Mouse (Mus musculus) megakaryocyte-erythroid progenitor cell, adult 5 weeks (primary cell): ENCODE measurements around the gene Eid1. TPM values are rescaled to one million over a fixed set of nuclear protein-coding genes. Genes with fewer than 3 reads are reported as not detected.

ENCODE experiments used
- polyA plus RNA-seq: library from polyadenylated mRNA; stranded (reverse); fragments of >175 nt; gene quantifications from 2 replicates; pipeline ENCODE4 v1.2.3, GENCODE M21; 2012

Eid1 gene
- 50.3 and 71.6 TPM in 2 replicates for polyA plus RNA-seq

GRCm38 (mm10) chr2:125672957-125673631 lies at the start of gene Eid1:
Eid1 (plus strand) TSS chr2:125673095.

GRCm38 (mm10) chr2:125624837-125625351 lies 48.0 kb upstream of the Eid1 start, which contains the start of gene Cep152:
Cep152 (minus strand) TSS chr2:125625113.

GRCm38 (mm10) chr2:125724086-125724430 lies 51.2 kb downstream of the Eid1 start, which contains the start of gene Shc4:
Shc4 (minus strand) TSS chr2:125724148.

Other genes starting within 250 kb of the Eid1 start
- gene Gm9913, start 168.0 kb upstream of the Eid1 start, polyA plus RNA-seq: not detected in 2 replicates
- gene Fbn1, start 165.1 kb upstream of the Eid1 start, polyA plus RNA-seq: 0.10 and 0.16 TPM in 2 replicates
- 2.3 and 3.7 TPM in 2 replicates for gene Cep152, start 48.0 kb upstream of the Eid1 start, polyA plus RNA-seq
- gene Shc4, start 51.1 kb downstream of the Eid1 start, polyA plus RNA-seq: 0.13 TPM in 2 replicates
- gene Secisbp2l, start 109.8 kb downstream of the Eid1 start, polyA plus RNA-seq: 2.6 and 3.5 TPM in 2 replicates
- gene Galk2, start 186.0 kb downstream of the Eid1 start, polyA plus RNA-seq: 2.6 and 3.1 TPM in 2 replicates
- 6.0 and 6.8 TPM in 2 replicates for gene Cops2, start 186.0 kb downstream of the Eid1 start, polyA plus RNA-seq